Mouse (Mus musculus) forebrain, postnatal 0 days (tissue): ENCODE results near the gene Olfr1312. TPM values are rescaled to one million over a fixed set of nuclear protein-coding genes. Genes with fewer than 3 reads are reported as not detected.
"Not testable (repeated sequence)": the region's sequence is repeated elsewhere in the genome, so short reads cannot be mapped to it uniquely, and the experiment has no call there.

Experiments
- ATAC-seq: fragments of 200-750 bp; cut with Nextera tagmentation; 2 replicates; pipeline ENCODE4 v1.8.0; 2017; ENCODE audit warnings: mild to moderate bottlenecking, moderate library complexity
- DNase-seq: peaks from one replicate; pipeline ENCODE4 v3.0.0-alpha.2; 2015
- H3K27ac ChIP-seq: fragments of 300-500 bp; sonication (generic); 2 replicates; pipeline ENCODE4 v1.5.1; 2014; ENCODE audit warnings: low read depth, mild to moderate bottlenecking, antibody characterized with exemption, low read length, moderate library complexity, mixed read lengths
- H3K27me3 ChIP-seq: fragments of 300-500 bp; sonication (generic); 2 replicates; pipeline ENCODE4 v1.6.1; 2014; ENCODE audit warnings: mild to moderate bottlenecking, low read length, mixed read lengths; ENCODE audit not compliant: insufficient read depth
- H3K36me3 ChIP-seq: fragments of 300-500 bp; sonication (generic); 2 replicates; pipeline ENCODE4 v1.6.1; 2014; ENCODE audit warnings: mild to moderate bottlenecking, moderate library complexity; ENCODE audit not compliant: insufficient read depth
- H3K4me1 ChIP-seq: fragments of 300-500 bp; sonication (generic); 2 replicates; pipeline ENCODE4 v1.6.1; 2014; ENCODE audit warnings: antibody characterized with exemption; ENCODE audit not compliant: insufficient read depth
- H3K4me2 ChIP-seq: fragments of 300-500 bp; sonication (generic); 2 replicates; pipeline ENCODE4 v1.6.1; 2014; ENCODE audit warnings: low read depth, mild to moderate bottlenecking, moderate library complexity
- H3K4me3 ChIP-seq: fragments of 300-500 bp; sonication (generic); 2 replicates; pipeline ENCODE4 v1.5.1; 2014; ENCODE audit warnings: low read depth, low read length, mixed read lengths
- H3K9ac ChIP-seq: fragments of 300-500 bp; sonication (generic); 2 replicates; pipeline ENCODE4 v1.6.1; 2014; ENCODE audit warnings: mild to moderate bottlenecking
- H3K9me3 ChIP-seq: fragments of 300-500 bp; sonication (generic); 2 replicates; pipeline ENCODE4 v1.6.1; 2016; ENCODE audit warnings: low read length
- CTCF ChIP-seq: sonication (generic); IDR thresholded peaks from 2 replicates; pipeline ENCODE4 v1.5.1; 2016; ENCODE audit warnings: antibody characterized with exemption, control low read depth, low read depth
- WGBS: fragments of 180-500 bp; shearing (Covaris S2); extraction: QIAGEN DNeasy Blood & Tissue Kit; methylation state at CpG from one replicate; pipeline ENCODE4 v1.1.7; 2014; 5-methylcytosine and 5-hydroxymethylcytosine counted together
- polyA plus RNA-seq: library from polyadenylated mRNA; unstranded; fragments of >200 nt; fragmentation: Nextera tagmentation; extraction: Ambion mirVana; gene quantifications from 2 replicates; pipeline ENCODE4 v1.2.1, GENCODE M21; 2015
- total RNA-seq: library from RNA; depleted of rRNA; stranded (reverse); fragments of >200 nt; gene quantifications from 2 replicates; pipeline ENCODE4 v1.2.3, GENCODE M21; 2014; rRNA removed

The Olfr1312 gene
- total RNA-seq (not detected in 2 replicates), polyA plus RNA-seq (not detected in 2 replicates)

- no peak for ATAC-seq
- Histone ChIP-seq H3K27ac (no peak within 1 kb of the TSS), H3K4me2 (no peak within 1 kb of the TSS), H3K9me3 (no peaks in the 10 kb centered on the region), H3K9ac (no peak within 1 kb of the TSS), H3K4me1 (no peaks in the 10 kb centered on the region), H3K4me3 (no peak within 1 kb of the TSS), H3K36me3 (no peaks in the 10 kb centered on the region), H3K27me3 (no peaks in the 10 kb centered on the region)
- no peak for TF ChIP-seq CTCF
- DNase-seq, result no peak
- 23% methylated on average over 1 of the region's 1 CpGs for WGBS
Observed at GRCm38 (mm10) chr2:112050138-112050537, at the start of gene Olfr1312. Gene Olfr1312 (minus strand): TSS chr2:112050238.

GRCm38 (mm10) chr2:112096681-112097080, 46.6 kb upstream of the Olfr1312 start, which contains the start of gene Olfr1314:
Gene Olfr1314 (minus strand): TSS chr2:112096781.
- Histone ChIP-seq H3K4me1 (no peaks in the 10 kb centered on the region), H3K9ac (no peak within 1 kb of the TSS), H3K27ac (no peak within 1 kb of the TSS), H3K9me3 (no peaks in the 10 kb centered on the region), H3K27me3 (no peaks in the 10 kb centered on the region), H3K36me3 (no peaks in the 10 kb centered on the region), H3K4me2 (no peak within 1 kb of the TSS), H3K4me3 (no peak within 1 kb of the TSS)
- TF ChIP-seq CTCF, result no peak
- no peak for DNase-seq
- no peak for ATAC-seq

- no peak within 1 kb of the TSS for H3K9ac ChIP-seq
- DNase-seq (no peak), ATAC-seq (no peak)
- no peaks in the 10 kb centered on the region for H3K9me3 ChIP-seq
- no peaks in the 10 kb centered on the region for H3K36me3 ChIP-seq
- no peak within 1 kb of the TSS for H3K4me3 ChIP-seq
- TF ChIP-seq CTCF, result no peak
- no peaks in the 10 kb centered on the region for H3K27me3 ChIP-seq
- no peak within 1 kb of the TSS for H3K4me2 ChIP-seq
- H3K4me1 ChIP-seq, result no peaks in the 10 kb centered on the region
- H3K27ac ChIP-seq, result no peak within 1 kb of the TSS
Observed at GRCm38 (mm10) chr2:112077743-112078142, 27.7 kb upstream of the Olfr1312 start, which contains the start of gene Olfr1313. Gene Olfr1313 (minus strand): TSS chr2:112077843.

GRCm38 (mm10) chr2:112026971-112027370, 23.1 kb downstream of the Olfr1312 start:
- H3K4me3 ChIP-seq, H3K27me3 ChIP-seq, H3K27ac ChIP-seq, ATAC-seq, DNase-seq, H3K36me3 ChIP-seq, H3K4me2 ChIP-seq, H3K9me3 ChIP-seq, H3K9ac ChIP-seq, H3K4me1 ChIP-seq: not testable (repeated sequence)
- WGBS, result 52% methylated on average over 6 of the region's 6 CpGs

GRCm38 (mm10) chr2:112024312-112024711, 25.7 kb downstream of the Olfr1312 start, which contains the start of gene Olfr1311:
Gene Olfr1311 (minus strand): TSS chr2:112024412.
- Histone ChIP-seq H3K9ac (no peak within 1 kb of the TSS), H3K27ac (no peak within 1 kb of the TSS), H3K4me2 (no peak within 1 kb of the TSS), H3K4me3 (no peak within 1 kb of the TSS), H3K9me3 (no peaks in the 10 kb centered on the region), H3K36me3 (no peaks in the 10 kb centered on the region), H3K27me3 (no peaks in the 10 kb centered on the region), H3K4me1 (no peaks in the 10 kb centered on the region)
- DNase-seq, result no peak
- ATAC-seq, result no peak
- 95% methylated on average over 2 of the region's 2 CpGs for WGBS
- TF ChIP-seq CTCF, result no peak

DNA sequence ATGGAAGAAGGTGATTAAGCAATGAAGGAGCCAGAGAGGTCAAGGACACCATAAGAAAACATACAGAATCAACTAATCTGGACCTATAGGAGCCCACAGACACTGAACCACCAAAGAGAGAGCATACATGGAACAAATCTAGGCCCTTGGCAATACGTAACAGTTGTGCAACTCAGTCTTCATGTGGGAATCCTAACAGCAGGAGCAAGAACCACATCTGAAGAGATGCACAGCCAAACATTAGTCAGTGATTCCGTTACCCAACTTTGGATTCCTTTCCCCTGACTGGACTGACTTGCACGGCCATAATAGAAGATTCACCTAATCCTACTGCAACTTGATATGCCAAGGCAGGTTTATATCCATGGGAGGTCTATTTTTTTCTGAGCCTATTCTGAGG, 35.1 kb downstream of the Olfr1312 start:
- H3K36me3 ChIP-seq, result no peaks in the 10 kb centered on the region
- no peak overlapping the region for H3K9ac ChIP-seq
- no peak overlapping the region for H3K27ac ChIP-seq
- H3K27me3 ChIP-seq, result no peaks in the 10 kb centered on the region
- no peak for ATAC-seq
- H3K9me3 ChIP-seq, result no peaks in the 10 kb centered on the region
- H3K4me2 ChIP-seq, result no peak overlapping the region
- WGBS, result 86% methylated on average over 3 of the region's 3 CpGs
- TF ChIP-seq CTCF, result no peak
- no peaks in the 10 kb centered on the region for H3K4me1 ChIP-seq
- no peak for DNase-seq
- no peak overlapping the region for H3K4me3 ChIP-seq

GRCm38 (mm10) chr2:112012608-112013007, 37.4 kb downstream of the Olfr1312 start, which contains the start of gene Olfr1310:
Gene Olfr1310 (minus strand): TSS chr2:112012708.
- ATAC-seq, result no peak
- TF ChIP-seq CTCF, result no peak
- Histone ChIP-seq H3K36me3 (no peaks in the 10 kb centered on the region), H3K4me3 (no peak within 1 kb of the TSS), H3K4me2 (no peak within 1 kb of the TSS), H3K27ac (no peak within 1 kb of the TSS), H3K27me3 (no peaks in the 10 kb centered on the region), H3K9ac (no peak within 1 kb of the TSS), H3K4me1 (no peaks in the 10 kb centered on the region), H3K9me3 (no peaks in the 10 kb centered on the region)
- DNase-seq, result no peak

- Histone ChIP-seq H3K36me3 (no peaks in the 10 kb centered on the region), H3K27me3 (no peaks in the 10 kb centered on the region), H3K4me1 (no peaks in the 10 kb centered on the region), H3K9ac (no peak within 1 kb of the TSS), H3K4me3 (no peak within 1 kb of the TSS), H3K9me3 (no peaks in the 10 kb centered on the region), H3K27ac (no peak within 1 kb of the TSS), H3K4me2 (no peak within 1 kb of the TSS)
- no peak for ATAC-seq
- WGBS, result 57% methylated on average over 1 of the region's 1 CpGs
- no peak for TF ChIP-seq CTCF
- DNase-seq, result no peak
Observed at GRCm38 (mm10) chr2:111990181-111990580, 59.9 kb downstream of the Olfr1312 start, which contains the start of gene Olfr1309. Gene Olfr1309 (minus strand): TSS chr2:111990281.

Other genes with a start within 250 kb of the Olfr1312 start
- gene Olfr1303, start 229.9 kb downstream of the Olfr1312 start, total RNA-seq, result not detected in 2 replicates
- gene Olfr1303, start 229.9 kb downstream of the Olfr1312 start, polyA plus RNA-seq, result not detected in 2 replicates
- not detected in 2 replicates for gene Olfr1305, start 173.1 kb downstream of the Olfr1312 start, total RNA-seq
- not detected in 2 replicates for gene Olfr1305, start 173.1 kb downstream of the Olfr1312 start, polyA plus RNA-seq
- not detected in 2 replicates for gene Olfr1306, start 134.0 kb downstream of the Olfr1312 start, total RNA-seq
- not detected in 2 replicates for gene Olfr1306, start 134.0 kb downstream of the Olfr1312 start, polyA plus RNA-seq
- not detected in 2 replicates for gene Olfr1307, start 100.8 kb downstream of the Olfr1312 start, total RNA-seq
- 0.01 TPM in 1 of 2 replicates, not detected in the other for gene Olfr1307, start 100.8 kb downstream of the Olfr1312 start, polyA plus RNA-seq
- gene Olfr1308, start 85.3 kb downstream of the Olfr1312 start, total RNA-seq, result not detected in 2 replicates
- not detected in 2 replicates for gene Olfr1308, start 85.3 kb downstream of the Olfr1312 start, polyA plus RNA-seq
- not detected in 2 replicates for gene Olfr1309, start 60.0 kb downstream of the Olfr1312 start, total RNA-seq
- not detected in 2 replicates for gene Olfr1309, start 60.0 kb downstream of the Olfr1312 start, polyA plus RNA-seq
- not detected in 2 replicates for gene Olfr1310, start 37.5 kb downstream of the Olfr1312 start, total RNA-seq
- not detected in 2 replicates for gene Olfr1310, start 37.5 kb downstream of the Olfr1312 start, polyA plus RNA-seq
- gene Olfr1311, start 25.8 kb downstream of the Olfr1312 start, total RNA-seq, result not detected in 2 replicates
- gene Olfr1311, start 25.8 kb downstream of the Olfr1312 start, polyA plus RNA-seq, result not detected in 2 replicates
- gene Olfr1313, start 27.6 kb upstream of the Olfr1312 start, total RNA-seq, result not detected in 2 replicates
- gene Olfr1313, start 27.6 kb upstream of the Olfr1312 start, polyA plus RNA-seq, result not detected in 2 replicates
- not detected in 2 replicates for gene Olfr1314, start 46.5 kb upstream of the Olfr1312 start, total RNA-seq
- gene Olfr1314, start 46.5 kb upstream of the Olfr1312 start, polyA plus RNA-seq, result not detected in 2 replicates
- not detected in 2 replicates for gene Olfr1315-ps1, start 65.2 kb upstream of the Olfr1312 start, total RNA-seq
- gene Olfr1315-ps1, start 65.2 kb upstream of the Olfr1312 start, polyA plus RNA-seq, result not detected in 2 replicates
- gene Olfr1316, start 84.7 kb upstream of the Olfr1312 start, total RNA-seq, result not detected in 2 replicates
- gene Olfr1316, start 84.7 kb upstream of the Olfr1312 start, polyA plus RNA-seq, result not detected in 2 replicates
- not detected in 2 replicates for gene Olfr1317, start 90.1 kb upstream of the Olfr1312 start, total RNA-seq
- gene Olfr1317, start 90.1 kb upstream of the Olfr1312 start, polyA plus RNA-seq, result not detected in 2 replicates
- not detected in 2 replicates for gene Olfr1318, start 104.0 kb upstream of the Olfr1312 start, total RNA-seq
- gene Olfr1318, start 104.0 kb upstream of the Olfr1312 start, polyA plus RNA-seq, result 0.05 TPM in 1 of 2 replicates, not detected in the other
- 23.9 and 27.6 TPM in 2 replicates for gene Lpcat4, start 189.2 kb upstream of the Olfr1312 start, total RNA-seq
- 12.8 and 17.3 TPM in 2 replicates for gene Lpcat4, start 189.2 kb upstream of the Olfr1312 start, polyA plus RNA-seq
- not detected in 2 replicates for gene Nutm1, start 209.1 kb upstream of the Olfr1312 start, total RNA-seq
- gene Nutm1, start 209.1 kb upstream of the Olfr1312 start, polyA plus RNA-seq, result 0.08 and 0.09 TPM in 2 replicates
- gene Nop10, start 211.7 kb upstream of the Olfr1312 start, total RNA-seq, result 95.1 and 120 TPM in 2 replicates
- gene Nop10, start 211.7 kb upstream of the Olfr1312 start, polyA plus RNA-seq, result 160 and 215 TPM in 2 replicates
- 54.4 and 69.3 TPM in 2 replicates for gene Slc12a6, start 215.6 kb upstream of the Olfr1312 start, total RNA-seq
- 7.8 and 10.6 TPM in 2 replicates for gene Slc12a6, start 215.6 kb upstream of the Olfr1312 start, polyA plus RNA-seq
- gene Gm21985, start 216.1 kb upstream of the Olfr1312 start, total RNA-seq, result 1.9 and 2.9 TPM in 2 replicates
- gene Gm21985, start 216.1 kb upstream of the Olfr1312 start, polyA plus RNA-seq, result not detected in 2 replicates